Mouse (Mus musculus) thymus, postnatal 14 days (tissue): ENCODE results near the gene Btnl4.
"Not testable (repeated sequence)": the region's sequence is repeated elsewhere in the genome, so short reads cannot be mapped to it uniquely, and the experiment has no call there.

Source experiments
- DNase-seq: peaks from one replicate; pipeline ENCODE4 v3.0.0; 2021

The Btnl4 gene

DNA sequence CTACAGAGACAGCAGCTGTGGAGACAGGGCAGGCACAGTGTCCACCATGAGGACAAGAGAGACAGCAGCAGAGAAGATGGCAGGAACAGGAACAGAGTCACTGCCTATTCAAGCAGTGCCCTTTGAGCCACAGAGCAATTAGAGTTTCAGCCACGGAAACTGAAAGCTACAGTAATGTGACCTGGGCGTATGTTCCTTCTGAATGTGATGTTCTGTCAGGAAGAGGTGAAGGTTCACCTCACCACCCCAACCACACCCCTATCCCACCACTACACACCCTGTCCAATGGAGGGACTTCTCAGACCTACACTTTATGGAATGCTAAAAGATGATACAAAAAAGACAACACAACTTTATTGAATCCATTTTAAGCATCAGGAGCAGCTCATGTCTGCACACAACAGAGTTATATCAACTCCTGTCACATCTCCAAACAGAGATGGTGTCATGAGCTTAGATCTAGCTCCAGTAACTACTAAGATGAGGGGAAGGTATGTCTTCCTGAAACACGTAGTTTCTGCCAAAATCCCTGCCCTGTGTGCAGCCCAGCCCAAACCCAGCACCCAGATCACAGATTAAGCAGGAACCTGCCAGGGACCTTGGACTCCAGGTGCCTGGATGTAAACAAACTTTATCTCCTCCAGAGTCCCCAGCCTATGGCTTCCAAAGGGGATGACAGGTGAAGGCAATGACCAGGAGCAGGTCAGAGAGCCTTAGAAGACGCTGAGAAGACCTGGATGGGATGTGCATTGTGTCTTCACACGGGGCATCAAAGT, at the start of gene Btnl4:
Gene Btnl4 (minus strand): TSS at position 81 of the 776 bp plus-strand sequence.
- not testable (repeated sequence) for DNase-seq

DNA sequence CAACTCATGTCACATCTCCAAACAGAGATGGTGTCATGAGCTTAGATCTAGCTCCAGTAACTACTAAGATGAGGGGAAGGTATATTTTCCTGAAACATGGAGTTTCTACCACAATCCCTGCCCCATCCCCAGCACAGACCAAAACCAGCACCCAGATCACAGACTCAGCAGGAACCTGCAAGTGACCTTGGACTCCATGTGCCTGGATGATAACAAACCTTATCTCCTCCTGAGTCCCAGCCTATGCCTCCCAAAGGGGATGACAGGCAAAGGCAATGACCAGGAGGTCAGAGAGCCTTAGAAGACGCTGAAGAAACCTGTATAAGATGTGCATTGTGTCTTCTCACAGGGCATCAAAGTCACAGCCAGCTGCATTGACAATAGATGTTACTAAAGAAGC, 41.9 kb upstream of the Btnl4 start:
- no peak for DNase-seq

DNA sequence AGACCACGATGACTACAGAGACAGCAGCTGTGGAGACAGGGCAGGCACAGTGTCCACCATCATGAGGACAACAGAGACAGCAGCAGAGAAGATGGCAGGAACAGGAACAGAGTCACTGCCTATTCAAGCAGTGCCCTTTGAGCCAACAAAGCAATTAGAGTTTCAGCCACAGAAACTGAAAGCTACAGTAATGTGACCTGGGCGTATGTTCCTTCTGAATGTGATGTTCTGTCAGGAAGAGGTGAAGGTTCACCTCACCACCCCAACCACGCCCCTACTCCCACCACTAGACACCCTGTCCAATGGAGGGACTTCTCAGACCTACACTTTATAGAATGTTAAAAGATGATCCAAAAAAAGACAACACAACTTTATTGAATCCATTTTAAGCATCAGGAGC, 41.5 kb upstream of the Btnl4 start:
- DNase-seq = not testable (repeated sequence)

DNA sequence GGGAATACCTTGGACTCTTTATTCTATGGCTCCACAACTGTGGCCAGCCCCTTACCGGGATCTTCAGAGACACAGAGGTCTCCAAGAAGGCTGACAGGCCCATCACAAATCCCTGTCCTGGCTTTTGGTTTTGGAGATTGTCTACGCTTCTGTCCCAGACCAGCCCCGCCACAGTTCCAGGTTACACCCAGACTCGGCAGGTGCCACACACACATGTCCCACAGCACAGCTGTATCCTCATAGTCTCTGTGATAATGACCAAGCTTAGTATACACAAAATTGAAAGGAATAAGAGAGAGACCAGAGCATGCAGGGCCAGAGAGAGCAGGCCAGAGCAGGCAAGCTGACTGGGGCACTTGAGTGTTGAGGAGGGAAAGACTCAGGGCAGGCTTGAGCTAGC, 40.7 kb upstream of the Btnl4 start:
- no peak for DNase-seq

DNA sequence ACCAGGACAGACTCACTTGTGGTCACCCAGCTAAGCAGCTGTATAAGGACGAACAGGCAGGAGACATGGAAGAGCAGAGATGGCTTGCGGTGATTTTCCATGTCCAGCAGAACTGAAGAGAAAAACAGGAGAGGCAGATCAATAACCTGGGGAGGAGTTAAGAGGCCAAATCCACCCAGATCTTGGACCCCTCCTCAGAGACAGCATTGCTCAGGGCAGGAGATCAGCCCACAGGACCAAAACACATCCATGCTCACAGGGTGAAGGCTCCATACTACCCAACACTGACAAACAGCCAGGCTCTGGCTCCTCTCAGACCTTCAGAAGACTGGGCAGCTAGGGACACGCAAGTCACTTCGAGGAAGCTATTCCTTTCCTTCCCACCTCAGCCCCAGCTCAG, 40.1 kb upstream of the Btnl4 start, which contains the start of gene Btnl6:
Gene Btnl6 (minus strand): TSS at position 101 of the 400 bp plus-strand sequence.
- DNase-seq = no peak

DNA sequence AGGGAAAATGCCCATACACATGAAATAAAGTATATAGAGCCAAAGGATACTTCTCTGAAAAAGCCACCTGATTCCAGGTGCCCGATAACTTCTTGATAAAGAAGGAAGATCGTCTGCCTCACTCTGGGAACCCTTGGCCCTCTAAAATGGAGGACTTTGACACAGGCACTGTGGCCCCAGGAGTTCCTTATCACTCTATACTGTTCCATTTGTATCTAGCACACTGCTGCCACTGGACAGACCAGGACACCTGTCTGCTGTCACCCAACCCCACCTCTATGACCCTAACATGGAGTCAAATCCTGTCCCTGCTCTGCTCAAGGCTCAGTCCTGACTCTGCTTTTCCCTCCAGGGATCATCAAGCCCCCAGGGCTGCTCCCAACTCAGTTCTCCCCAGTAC, 39.4 kb upstream of the Btnl4 start:
- DNase-seq = no peak

DNA sequence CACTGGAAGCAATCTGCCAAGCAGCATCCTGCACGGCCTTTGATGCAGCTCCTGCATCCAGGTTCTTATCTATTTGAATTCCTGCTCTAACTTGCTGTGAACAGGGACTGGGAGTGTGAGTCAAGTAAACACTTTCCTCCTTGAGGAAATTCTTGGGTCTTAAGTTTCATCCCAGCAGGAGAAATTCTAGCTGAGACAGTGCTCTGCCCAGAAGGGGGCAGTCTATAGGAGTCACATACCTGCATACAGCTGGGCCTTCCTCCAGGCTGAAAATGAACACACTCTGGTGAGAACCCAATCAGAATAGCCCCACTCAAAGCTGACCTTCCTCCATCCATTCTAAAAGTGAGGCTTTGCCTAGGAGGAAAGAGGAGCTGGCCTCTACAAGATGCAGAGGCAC, 34.6 kb upstream of the Btnl4 start:
- DNase-seq = not testable (repeated sequence)

DNA sequence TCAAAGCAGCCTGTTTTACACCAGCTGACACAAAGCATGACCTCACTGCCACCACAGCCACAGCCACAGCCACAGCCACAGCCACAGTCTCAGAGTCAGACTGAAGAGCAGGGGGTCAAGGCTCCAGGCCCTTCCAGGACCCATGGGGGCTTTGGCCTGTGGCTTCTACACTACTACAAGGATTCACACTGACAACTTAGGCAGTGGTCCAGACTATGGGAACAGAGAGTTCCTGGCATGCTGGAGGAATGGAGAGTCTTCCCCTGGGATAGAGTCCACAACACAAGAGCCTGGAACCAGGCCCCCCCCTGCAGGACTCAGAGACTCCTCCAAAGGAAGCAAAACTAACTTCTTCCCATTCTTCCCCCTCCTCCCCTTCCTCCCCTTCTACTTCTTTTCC, 30.5 kb upstream of the Btnl4 start:
- DNase-seq = no peak

DNA sequence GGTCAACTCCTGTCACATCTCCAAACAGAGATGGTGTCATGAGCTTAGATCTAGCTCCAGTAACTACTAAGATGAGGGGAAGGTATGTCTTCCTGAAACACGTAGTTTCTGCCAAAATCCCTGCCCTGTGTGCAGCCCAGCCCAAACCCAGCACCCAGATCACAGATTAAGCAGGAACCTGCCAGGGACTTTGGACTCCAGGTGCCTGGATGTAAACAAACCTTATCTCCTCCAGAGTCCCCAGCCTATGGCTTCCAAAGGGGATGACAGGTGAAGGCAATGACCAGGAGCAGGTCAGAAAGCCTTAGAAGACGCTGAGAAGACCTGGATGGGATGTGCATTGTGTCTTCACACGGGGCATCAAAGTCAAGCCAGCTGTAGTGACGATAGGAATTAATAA, 20.6 kb upstream of the Btnl4 start:
- not testable (repeated sequence) for DNase-seq

DNA sequence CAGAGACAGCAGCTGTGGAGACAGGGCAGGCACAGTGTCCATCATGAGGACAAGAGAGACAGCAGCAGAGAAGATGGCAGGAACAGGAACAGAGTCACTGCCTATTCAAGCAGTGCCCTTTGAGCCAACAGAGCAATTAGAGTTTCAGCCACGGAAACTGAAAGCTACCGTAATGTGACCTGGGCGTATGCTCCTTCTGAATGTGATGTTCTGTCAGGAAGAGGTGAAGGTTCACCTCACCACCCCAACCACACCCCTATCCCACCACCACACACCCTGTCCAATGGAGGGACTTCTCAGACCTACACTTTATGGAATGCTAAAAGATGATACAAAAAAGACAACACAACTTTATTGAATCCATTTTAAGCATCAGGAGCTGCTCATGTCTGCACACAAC, 20.2 kb upstream of the Btnl4 start:
- DNase-seq = not testable (repeated sequence)

DNA sequence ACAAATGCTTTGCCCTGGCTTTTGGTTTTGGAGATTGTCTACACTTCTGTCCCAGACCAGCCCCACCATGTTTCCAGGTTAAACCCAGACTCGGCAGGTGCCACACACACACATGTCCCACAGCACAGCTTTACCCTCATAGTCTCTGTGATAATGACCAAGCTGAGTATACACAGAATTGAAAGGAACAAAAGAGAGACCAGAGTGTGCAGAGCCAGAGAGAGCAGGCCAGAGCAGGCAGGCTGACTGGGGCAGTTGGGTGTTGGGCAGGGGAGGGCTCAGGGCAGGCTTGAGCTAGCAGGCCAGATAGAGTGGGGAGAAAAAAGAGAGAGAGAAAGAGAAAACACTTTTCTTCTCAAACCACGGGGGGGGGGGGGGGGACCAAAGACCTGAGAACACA, 19.4 kb upstream of the Btnl4 start:
- no peak for DNase-seq

DNA sequence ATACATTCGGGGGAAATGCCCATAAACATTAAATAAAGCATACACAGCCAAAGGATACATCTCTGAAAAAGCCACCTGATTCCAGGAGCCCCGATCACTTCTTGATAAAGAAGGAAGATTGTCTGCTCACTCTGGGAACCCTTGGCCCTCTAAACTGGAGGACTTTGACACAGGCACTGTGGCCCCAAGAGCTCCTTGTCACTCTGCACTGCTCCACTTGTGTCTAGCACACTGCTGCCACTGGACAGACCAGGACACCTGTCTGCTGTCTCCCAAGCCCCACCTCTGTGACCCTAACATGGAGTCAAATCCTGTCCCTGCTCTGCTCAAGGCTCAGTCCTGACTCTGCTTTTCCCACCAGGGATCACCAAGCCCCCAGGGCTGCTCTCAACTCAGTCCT, 18.0 kb upstream of the Btnl4 start:
- DNase-seq = not testable (repeated sequence)

DNA sequence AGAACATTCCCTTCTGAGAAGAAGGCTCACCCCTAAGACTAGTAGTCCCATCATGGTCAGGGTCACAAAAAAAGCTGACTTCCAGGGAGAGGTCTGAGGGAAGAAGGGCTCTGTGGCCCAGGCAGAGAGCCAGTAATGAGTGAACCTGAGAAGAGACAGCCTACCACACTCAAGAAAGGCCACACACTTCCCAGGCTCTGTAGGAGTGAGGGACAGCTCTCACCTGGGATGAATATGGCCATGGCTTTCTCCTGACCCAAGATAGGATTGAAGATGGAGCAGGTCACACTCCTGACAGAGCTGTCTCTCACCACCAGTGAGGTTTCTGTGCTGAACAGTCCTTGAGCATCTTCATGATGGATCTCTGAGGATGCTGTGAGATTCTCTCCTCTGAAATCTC, 15.7 kb upstream of the Btnl4 start:
- DNase-seq = no peak

DNA sequence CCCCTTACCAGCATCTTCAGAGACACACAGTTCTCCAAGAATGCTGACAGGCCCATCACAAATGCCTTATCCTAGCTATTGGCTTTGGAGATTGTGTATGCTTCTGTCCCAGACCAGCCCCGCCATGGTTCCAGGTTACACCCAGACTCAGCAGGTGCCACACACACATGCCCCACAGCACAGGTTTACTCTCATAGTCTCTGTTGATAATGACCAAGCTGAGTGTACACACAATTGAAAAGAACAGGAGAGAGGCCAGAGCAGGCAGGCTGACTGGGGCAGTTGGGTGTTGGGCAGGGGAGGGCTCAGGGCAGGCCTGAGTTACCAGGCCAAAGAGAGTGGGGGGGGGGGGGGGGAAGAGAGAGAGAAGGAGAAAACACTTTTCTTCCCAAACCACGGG, 691 bp downstream of the Btnl4 start:
- no peak for DNase-seq

DNA sequence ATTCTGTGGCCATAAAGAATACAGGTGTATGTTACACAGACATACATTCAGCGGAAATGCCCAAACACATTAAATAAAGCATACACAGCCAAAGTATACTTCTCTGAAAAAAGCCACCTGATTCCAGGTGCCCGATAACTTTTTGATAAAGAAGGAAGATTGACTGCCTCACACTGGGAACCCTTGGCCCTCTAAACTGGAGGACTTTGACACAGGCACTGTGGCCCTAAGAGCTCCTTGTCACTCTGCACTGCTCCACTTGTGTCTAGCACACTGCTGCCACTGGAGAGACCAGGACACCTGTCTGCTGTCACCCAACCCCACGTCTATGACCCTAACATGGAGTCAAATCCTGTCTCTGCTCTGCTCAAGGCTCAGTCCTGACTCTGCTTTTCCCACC, 2.1 kb downstream of the Btnl4 start:
- no peak for DNase-seq

DNA sequence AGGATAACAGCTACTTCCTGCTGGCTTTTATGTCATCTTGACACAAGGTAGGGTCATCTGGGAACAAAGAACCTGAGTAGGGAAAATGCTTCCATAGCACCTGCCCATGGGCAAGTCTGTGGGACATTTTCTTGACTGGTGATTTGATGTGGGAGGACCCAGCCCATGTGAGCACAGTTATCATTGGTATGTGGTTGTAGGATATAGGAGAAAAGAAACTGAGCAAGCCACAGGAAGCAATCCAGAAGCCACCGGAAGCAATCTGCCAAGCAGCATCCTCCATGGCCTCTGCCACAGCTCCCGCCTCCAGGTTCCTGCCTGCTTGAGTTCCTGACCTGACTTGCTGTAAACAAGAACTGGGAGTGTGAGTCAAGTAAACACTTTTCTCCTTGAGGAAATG, 6.6 kb downstream of the Btnl4 start:
- no peak for DNase-seq

DNA sequence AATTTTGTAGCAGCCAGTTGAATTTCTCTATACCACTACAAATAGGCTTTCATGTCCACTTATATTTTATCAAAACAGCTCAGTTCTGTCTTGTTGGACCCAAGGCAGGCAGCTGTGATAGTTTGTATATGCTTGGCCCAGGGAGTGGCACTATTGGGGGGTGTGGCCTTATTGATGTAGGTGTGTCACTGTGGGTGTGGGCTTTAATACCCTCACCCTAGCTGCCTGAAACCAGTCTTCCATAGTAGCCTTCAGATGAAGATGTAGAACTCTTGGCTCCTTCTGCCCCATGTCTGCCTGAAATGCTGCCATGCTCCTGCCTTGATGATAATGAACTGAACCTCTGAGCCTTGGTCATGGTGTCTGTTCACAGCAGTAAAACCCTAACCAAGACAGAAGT, 11.2 kb downstream of the Btnl4 start:
- DNase-seq = not testable (repeated sequence)

DNA sequence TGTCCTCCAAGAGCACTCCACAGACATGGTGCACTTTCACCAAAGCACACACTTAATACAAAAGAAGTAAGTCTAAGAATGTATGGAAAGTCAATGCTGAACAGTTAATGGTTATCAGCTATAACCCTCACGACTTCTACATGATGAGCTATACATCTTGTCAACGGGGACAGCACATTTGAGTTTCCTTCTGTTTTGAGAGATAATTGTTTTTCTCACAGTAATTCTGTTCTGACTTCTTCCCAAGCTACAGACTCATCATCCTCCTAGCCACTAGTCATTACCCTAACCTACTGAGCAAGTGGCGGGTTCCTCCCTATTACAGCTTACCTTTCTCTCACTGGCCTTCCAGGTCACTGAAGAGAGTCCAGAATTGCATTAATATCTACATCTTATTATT, 17.9 kb downstream of the Btnl4 start:
- no peak for DNase-seq

DNA sequence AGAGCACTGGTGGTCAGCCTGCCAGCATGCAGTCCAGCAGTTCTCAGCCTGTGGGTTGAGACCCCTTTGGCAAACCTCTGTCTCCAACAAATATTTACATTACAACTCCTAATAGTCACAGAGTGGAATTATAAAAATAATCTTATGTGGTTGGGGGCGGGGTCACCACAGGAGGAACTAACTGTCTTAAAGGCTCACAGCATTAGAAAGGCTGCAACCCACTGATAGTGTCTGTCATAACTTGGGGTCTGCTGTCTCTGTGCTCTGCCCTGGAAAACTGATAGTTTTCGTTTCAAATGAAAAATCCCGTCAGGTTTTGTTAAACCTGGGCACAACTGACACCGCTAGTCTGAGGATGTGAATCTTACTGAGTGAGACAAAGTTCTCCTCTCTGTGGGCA, 19.4 kb downstream of the Btnl4 start:
- DNase-seq = no peak

DNA sequence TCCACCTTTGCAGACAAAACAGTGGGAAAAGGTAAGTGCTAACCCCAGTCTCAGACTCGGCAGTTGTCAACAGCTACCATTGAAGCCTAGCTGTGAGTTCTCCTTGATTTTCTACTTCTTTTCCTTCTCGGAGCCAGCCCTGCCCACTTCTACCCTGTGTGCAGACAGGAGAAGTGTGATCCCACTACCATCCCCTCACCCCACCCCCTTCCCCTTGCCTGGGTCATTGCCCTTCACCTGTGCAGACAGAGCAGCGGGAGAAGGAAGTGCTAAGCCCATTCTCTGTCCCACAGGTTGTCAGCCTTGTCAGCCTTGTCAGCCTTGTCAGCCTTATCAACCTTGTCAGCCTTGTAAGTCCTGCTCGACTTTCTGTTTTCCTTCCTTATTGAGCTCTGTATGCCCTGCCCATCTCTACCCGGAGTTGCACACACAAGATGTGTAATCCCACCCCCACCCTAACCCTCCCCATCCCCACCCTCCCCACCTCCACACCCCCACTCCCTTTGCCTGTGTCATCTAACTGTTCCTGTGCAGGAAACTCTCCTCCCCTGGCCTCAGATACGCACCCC, 28.6 kb downstream of the Btnl4 start:
- DNase-seq = no peak

DNA sequence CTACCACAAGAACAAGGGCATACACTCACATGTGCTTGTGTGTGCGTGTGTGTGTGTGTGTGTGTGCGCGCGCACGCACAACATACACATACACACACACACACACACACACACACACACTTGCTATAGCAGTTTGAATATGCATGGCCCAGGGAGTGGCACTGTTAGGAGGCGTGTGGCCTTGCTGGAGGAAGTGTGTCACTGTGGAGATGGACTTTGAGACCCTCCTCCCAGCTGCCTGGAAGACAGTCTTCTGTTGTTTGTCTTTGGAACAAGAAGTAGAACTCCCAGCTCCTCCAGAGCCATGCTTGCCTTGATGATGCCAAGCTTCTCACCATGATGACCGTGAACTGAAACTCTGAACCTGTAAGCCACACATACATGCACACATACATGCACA, 35.1 kb downstream of the Btnl4 start:
- DNase-seq = no peak

DNA sequence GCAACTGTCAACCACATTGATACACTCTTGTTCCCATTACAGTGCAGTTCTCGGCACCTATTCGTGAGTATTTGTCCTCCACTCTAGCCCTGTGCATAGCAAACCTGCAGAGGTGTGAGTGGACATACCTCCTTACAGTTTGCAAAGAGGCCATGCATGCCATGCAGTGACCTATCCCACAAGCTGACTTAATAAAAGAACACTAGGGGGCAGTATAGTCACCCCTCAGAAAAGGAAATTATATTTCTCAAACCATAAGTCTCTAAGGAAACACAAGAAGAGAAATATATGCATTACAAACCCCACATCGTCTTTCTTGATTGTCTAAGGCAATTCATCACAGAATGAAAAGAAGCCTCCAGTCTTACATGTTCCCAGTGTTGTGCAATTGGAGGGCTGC, 37.3 kb downstream of the Btnl4 start:
- no peak for DNase-seq

DNA sequence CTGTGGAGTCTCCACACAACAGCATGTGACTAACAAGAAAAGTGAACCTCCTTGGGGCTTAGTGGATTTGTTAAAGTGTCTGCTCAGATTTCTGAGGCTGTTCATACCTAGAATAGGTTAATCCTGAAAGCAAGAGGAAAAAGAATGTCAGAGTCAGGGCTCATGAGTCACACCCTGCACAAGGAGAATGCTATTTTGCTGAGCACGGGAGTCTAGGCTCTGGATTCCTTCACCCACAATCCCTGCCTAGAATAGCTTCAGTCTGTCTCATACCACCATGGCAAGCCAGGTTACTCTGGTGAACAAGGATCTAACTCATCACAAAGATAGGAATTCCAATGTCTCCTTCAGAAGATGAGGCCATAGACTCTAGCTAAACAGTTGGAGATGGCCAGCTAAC, 38.5 kb downstream of the Btnl4 start:
- no peak for DNase-seq

DNA sequence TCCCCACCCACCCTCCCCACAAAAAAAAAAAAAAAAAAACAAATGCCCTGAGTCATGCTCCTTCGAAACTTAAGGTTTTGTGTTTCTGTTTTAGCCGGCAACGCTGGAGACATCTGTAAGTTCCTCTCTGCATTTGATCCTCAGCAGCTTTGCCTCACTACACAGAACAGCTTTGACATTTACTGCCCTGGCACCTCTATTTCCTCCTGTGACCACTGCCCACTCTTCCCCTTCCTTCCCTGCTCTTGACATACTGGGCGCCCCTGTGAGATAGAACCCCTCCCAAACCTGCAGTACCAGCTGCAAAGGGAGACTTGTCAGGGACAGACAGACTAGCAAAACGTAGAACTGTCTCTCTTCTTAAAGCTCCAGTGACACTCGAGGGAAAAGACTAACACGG, 39.5 kb downstream of the Btnl4 start:
- DNase-seq = no peak

DNA sequence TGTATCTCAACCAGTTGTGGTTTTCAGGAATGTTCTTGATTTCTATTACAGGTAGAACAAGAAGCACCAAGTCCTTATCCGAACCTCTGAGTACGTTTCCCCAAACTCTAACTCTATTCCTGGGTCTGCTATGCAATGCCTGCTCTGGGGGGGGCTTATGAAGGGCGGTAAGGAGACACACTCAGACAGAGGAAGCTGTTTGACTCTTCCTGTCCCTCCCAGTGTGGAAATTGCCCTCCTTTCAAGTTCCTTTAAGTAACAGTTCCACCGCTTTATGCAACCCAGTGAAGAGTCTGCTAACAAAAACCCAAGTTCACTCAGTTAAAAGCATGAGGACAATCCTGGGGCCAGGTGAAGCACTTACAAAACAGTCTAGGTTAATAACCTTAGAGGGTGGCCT, 40.0 kb downstream of the Btnl4 start:
- DNase-seq = no peak
